Mouse (Mus musculus): Measurements from ENCODE around the gene Pdcd4.
"Not testable (repeated sequence)": the region's sequence is repeated elsewhere in the genome, so short reads cannot be mapped to it uniquely, and the experiment has no call there.

Pdcd4 gene

GRCm38 (mm10) chr19:53964347-53964746, 72.3 kb downstream of the Pdcd4 start:
- DNase-seq = not testable (repeated sequence)

GRCm38 (mm10) chr19:53964910-53965633, 73.0 kb downstream of the Pdcd4 start:
- DNase-seq = no peak

GRCm38 (mm10) chr19:53969226-53969625, 77.2 kb downstream of the Pdcd4 start:
- no peak for DNase-seq

GRCm38 (mm10) chr19:53971938-53972337, 79.9 kb downstream of the Pdcd4 start:
- no peak for DNase-seq

GRCm38 (mm10) chr19:53973656-53974055, 81.6 kb downstream of the Pdcd4 start:
- no peak for DNase-seq

Data from right cerebral cortex, postnatal 25 days (tissue).